Mouse (Mus musculus): ENCODE measurements around the gene Slc9a9. TPM values are rescaled to one million over a fixed set of nuclear protein-coding genes. Genes with fewer than 3 reads are reported as not detected.

Slc9a9 gene
- total and polyA plus RNA-seq, 3 experiments, result 0.46 to 0.71 TPM; not detected in 1

DNA sequence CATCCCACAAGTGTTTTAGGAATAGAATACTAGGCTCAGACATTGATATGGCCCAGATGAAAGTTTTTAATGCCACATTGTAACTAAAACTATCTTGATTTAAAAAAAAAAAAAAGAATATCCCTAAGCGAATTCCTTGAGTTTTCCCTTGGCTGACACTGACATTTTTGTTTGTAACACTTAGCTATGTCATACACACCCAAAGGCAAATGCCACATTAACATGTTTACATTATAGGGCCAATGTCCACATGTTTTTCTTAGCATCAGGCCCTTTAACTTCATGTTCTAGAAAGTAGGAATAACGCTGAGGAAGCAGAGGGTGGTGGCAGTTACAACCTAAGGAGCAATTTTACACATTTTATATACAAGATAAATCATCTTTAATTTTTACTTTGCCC is 458.1 kb downstream of the Slc9a9 start:
- H3K79me2 ChIP-seq (ENCODE audit: control insufficient read depth, insufficient read depth, low read length, poor library complexity), result no peaks in the 10 kb centered on the region
- no peak overlapping the region for H3K9ac ChIP-seq (ENCODE audit: control insufficient read depth, low read depth, low read length, poor library complexity, severe bottlenecking)
- no peak overlapping the region for H3K4me3 ChIP-seq (ENCODE audit: control insufficient read depth in 1 of 2, insufficient read depth in 1 of 2, low read depth in 2 of 2, low read length in 2 of 2)
- DNase-seq (ENCODE audit: low read depth, low spot score), result no peak
- no peaks in the 10 kb centered on the region for H3K36me3 ChIP-seq (ENCODE audit: control insufficient read depth in 1 of 2, insufficient read depth in 2 of 2, low read length in 2 of 2)
- H3K9me3 ChIP-seq (replicated peaks; ENCODE audit: insufficient read depth, low read length), result no peaks in the 10 kb centered on the region
- H3K4me1 ChIP-seq (ENCODE audit: control insufficient read depth in 1 of 2, insufficient read depth in 2 of 2, low read length in 2 of 2), result no peaks in the 10 kb centered on the region
- TF ChIP-seq JUND (IDR thresholded peaks at IDR 0.05; ENCODE audit: low read depth, low read length) (no peak), SIN3A (IDR thresholded peaks at IDR 0.05; ENCODE audit: low read length) (no peak), POLR2AphosphoS5 (IDR thresholded peaks at IDR 0.05; ENCODE audit: borderline replicate concordance, low read depth, low read length) (no peak)
- no peaks in the 10 kb centered on the region for H3K27me3 ChIP-seq (ENCODE audit: control insufficient read depth in 1 of 2, insufficient read depth in 2 of 2, low read length in 2 of 2)
- no peak overlapping the region for H3K27ac ChIP-seq (ENCODE audit: control insufficient read depth, low read depth, low read length)

DNA sequence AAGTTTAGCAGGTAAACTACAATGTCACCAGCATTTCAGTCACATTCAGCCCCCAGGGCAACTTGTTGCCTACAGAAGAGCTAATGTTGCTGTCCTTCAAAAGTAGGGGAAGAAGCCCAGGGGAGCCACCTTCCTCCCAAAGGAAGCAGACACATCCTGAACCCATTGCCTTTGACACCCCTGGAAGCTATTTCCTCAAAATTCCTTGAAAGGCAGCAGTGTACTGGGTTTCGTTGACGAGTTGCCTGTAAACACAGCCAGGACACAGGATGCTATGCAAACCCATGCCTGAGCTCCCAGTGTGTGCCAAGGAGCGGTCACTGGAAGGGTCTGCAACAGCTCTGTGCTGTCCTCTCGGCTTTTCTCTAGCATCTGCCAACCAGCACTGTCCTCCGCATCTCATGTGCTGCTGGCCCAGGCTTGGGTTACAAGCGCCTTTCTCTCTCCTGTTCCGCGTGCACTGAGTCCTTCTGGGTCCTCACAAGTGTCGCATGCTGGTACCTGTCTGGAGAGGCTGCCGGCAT is 479.6 kb downstream of the Slc9a9 start:
- Histone ChIP-seq H3K79me2 (ENCODE audit: control insufficient read depth, insufficient read depth, low read length, poor library complexity) (no peaks in the 10 kb centered on the region), H3K4me1 (ENCODE audit: control insufficient read depth in 1 of 2, insufficient read depth in 2 of 2, low read length in 2 of 2) (no peaks in the 10 kb centered on the region), H3K27ac (ENCODE audit: control insufficient read depth, low read depth, low read length) (no peak overlapping the region), H3K27me3 (ENCODE audit: control insufficient read depth in 1 of 2, insufficient read depth in 2 of 2, low read length in 2 of 2) (no peaks in the 10 kb centered on the region), H3K4me3 (ENCODE audit: control insufficient read depth in 1 of 2, insufficient read depth in 1 of 2, low read depth in 2 of 2, low read length in 2 of 2) (no peak overlapping the region), H3K9ac (ENCODE audit: control insufficient read depth, low read depth, low read length, poor library complexity, severe bottlenecking) (no peak overlapping the region), H3K36me3 (ENCODE audit: control insufficient read depth in 1 of 2, insufficient read depth in 2 of 2, low read length in 2 of 2) (no peaks in the 10 kb centered on the region), H3K9me3 (replicated peaks; ENCODE audit: insufficient read depth, low read length) (no peaks in the 10 kb centered on the region)
- TF ChIP-seq POLR2AphosphoS5 (IDR thresholded peaks at IDR 0.05; ENCODE audit: borderline replicate concordance, low read depth, low read length) (no peak), MYC (IDR thresholded peaks at IDR 0.05; ENCODE audit: low read depth, low read length) (no peak), BHLHE40 (IDR thresholded peaks at IDR 0.05; ENCODE audit: borderline replicate concordance, low read depth, low read length) (no peak), JUND (IDR thresholded peaks at IDR 0.05; ENCODE audit: low read depth, low read length) (no peak), TCF12 (IDR thresholded peaks at IDR 0.05; ENCODE audit: low read depth, low read length) (no peak), ETS1 (IDR thresholded peaks at IDR 0.05; ENCODE audit: low read depth, low read length) (no peak), MAFK (IDR thresholded peaks at IDR 0.05; ENCODE audit: borderline replicate concordance, low read depth, low read length) (no peak), RAD21 (IDR thresholded peaks at IDR 0.05; ENCODE audit: low read depth, low read length) (no peak), RCOR1 (IDR thresholded peaks at IDR 0.05; ENCODE audit: low read depth, low read length) (no peak), ZMIZ1 (IDR thresholded peaks at IDR 0.05; ENCODE audit: low read depth, low read length) (no peak), E2F4 (IDR thresholded peaks at IDR 0.05; ENCODE audit: borderline replicate concordance, low read depth, low read length) (no peak), ELF1 (IDR thresholded peaks at IDR 0.05; ENCODE audit: low read depth, low read length) (no peak), TBP (IDR thresholded peaks at IDR 0.05; ENCODE audit: low read depth, low read length) (no peak), USF2 (IDR thresholded peaks at IDR 0.05; ENCODE audit: borderline replicate concordance in 1 of 2, insufficient read depth in 1 of 2, low read depth in 1 of 2, low read length in 2 of 2) (no peak), GATA1 (IDR thresholded peaks at IDR 0.05; ENCODE audit: low read depth, low read length) (no peak), MXI1 (IDR thresholded peaks at IDR 0.05; ENCODE audit: low read depth, low read length) (no peak), MEF2A (IDR thresholded peaks at IDR 0.05; ENCODE audit: extremely low read depth, insufficient replicate concordance, low read depth, low read length, poor library complexity, severe bottlenecking) (no peak)
- no peak for DNase-seq (ENCODE audit: low read depth, low spot score)

All from MEL (cell line).